Mouse (Mus musculus) cerebellum, adult 9-10 months (tissue): Measurements from ENCODE around the gene Rapgef3.
A peak's percentile ranks its signal among the peaks of the same experiment; 100 is the strongest.

Experiments
- DNase-seq: peaks from one replicate; pipeline ENCODE4 v3.0.0; 2022

Gene Rapgef3

DNA sequence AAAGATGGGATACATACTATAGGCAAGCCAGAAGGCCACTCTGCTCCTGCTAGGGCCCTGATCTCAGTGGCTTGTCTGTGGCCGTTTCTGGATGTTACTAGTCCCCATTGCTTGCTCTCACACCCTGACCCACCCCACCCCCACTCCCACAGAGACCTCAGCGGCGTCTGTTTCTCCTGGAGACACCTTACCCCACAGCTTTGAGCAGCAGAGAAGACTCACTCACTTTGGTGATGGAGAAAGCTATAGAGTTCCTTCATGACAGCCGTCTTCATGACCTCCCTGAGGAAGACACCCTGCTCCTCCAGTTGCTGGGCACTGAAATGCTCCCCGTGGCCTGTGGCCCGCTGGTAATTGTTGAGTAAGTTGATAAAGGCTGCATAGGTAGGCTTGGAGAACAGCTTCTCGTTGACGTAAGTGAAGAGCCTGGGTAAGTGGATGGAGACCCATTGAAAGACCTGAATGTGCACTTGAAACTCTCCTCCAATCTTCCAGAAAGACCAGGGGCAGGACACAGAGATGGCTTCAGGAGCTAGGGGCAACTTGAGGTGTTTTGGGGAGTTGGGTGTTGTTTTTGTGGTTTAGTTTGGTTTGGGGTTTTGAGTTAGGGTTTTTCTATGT is 49.1 kb downstream of the Rapgef3 start:
- DNase-seq = no peak

DNA sequence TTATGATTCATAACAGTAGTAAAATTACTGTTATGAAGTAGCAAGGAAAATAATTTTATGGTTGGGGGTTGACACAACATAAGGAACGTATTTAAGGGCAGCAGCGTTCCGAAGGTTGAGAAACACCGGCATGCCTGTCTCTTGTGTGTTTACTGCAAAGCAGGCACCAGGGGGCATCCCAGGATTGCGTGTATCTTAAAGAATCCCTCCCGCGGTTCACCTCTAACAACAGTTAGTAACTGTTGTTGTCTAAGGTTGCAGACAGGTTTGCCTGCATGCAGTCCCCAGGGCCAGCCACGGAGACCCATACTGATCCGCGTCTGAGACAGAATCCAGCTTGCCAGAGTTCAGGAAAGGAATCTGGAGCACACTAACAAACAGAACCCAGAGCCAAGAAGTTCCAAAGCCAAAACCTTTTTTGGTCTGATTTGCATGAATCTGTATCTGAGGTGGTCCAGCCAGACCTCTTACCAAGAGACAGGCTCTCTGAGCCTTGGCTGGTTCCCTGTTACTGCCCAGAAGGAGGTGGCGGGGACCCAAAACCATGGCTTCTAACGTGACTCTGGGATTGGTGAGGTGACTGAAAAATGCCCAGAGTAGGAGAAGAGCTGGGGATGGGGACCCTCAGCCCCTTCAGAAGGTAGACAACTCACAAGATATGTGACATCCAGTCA is 49.8 kb downstream of the Rapgef3 start:
- peak; percentile 26 for DNase-seq

- DNase-seq = no peak
Observed at GRCm38 (mm10) chr15:97716782-97717181, 51.0 kb downstream of the Rapgef3 start.

- DNase-seq = no peak
Observed at GRCm38 (mm10) chr15:97715734-97716133, 52.0 kb downstream of the Rapgef3 start.

- no peak for DNase-seq
Observed at GRCm38 (mm10) chr15:97715083-97715482, 52.7 kb downstream of the Rapgef3 start.

GRCm38 (mm10) chr15:97712546-97712945 is 55.2 kb downstream of the Rapgef3 start:
- DNase-seq = no peak

DNA sequence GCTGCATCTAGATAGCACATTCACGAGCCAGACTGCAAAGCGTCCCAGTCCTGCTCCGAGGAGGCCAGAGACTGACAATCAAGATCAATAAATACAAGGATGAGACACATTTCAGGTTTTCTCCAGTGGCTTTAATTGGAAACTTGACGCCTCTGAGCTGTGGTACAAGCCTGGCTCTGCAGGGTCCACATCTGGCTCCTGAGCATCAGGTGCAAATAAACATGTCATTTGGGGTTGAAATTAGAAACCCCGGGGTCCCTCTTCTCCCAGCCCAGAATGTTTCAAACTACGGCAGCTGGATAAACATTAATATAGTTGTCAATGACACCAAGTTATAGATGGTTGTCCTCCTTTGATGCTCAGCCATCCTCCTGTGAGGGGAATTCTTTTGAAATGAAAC is 56.9 kb downstream of the Rapgef3 start:
- no peak for DNase-seq

DNA sequence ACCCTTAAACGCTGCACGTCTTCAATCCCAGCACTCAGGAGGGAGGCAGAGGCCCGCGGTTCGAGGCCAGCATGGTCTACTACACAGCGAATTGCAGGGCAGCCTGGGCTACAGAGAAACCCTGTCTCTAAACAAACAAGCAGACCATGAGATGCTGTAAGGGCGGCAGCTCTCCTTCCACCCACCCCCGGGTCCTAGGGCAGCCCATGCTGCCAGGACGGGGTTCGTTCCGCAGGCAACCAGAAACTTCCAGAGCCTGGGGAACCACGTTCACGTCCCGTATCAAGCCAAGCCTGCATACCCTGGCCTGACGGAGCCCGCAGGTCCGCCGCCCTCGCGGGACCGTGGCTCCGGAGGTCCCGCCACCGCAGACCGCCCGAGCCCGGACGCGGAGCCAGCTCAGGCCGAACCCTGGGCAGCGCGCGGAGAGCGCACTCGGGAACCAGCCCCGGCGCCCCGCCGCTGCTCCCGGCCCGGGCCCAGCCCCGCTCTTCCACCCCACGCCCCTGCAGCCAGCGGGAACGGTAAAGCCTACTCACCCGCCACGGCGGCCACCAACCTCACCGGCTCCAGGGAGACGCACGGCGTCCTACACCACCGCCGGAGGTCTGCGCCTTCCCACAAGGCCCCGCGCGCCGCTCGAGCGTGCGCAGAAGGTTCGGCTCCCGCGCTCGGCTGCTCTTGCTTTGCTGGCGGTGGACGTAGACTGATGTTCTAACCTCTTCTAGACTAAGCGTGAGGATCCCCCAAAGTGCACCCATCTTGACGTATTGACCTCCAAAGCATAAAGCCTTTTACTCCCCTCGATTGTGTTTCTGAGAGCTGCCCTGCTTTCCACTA is 62.3 kb downstream of the Rapgef3 start, which contains the start of gene Rpap3:
TSS of gene Rpap3 (minus strand) at position 615 of the 840 bp plus-strand sequence.
- DNase-seq = peak; percentile 81

DNA sequence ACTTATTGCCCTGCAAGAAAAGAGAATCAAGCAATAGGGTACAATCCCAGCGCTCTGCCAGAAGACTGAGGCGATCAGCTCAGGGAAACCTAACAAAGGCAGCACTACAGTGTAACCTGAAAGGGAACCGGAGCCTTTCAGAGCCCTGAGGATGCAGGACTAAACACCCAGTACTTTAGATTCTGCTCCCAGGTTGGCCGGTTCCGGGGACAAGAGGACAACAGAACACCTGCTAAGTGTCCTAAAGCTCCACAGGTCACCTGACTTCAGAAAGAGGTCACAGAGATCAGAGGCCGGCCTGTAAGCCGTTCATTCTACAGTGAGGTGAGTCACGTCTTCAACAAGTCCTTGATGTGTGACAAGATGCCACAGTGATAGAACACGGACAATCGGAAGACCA is 71.2 kb downstream of the Rapgef3 start:
- no peak for DNase-seq
